Mouse (Mus musculus) midbrain, embryonic 11.5 days (tissue): ENCODE data around the gene Six2. TPM values are rescaled to one million over a fixed set of nuclear protein-coding genes. Genes with fewer than 3 reads are reported as not detected.
A peak's percentile ranks its signal among the peaks of the same experiment; 100 is the strongest.

Experiments
- ATAC-seq: fragments of 200-750 bp; cut with Nextera tagmentation; 2 replicates; pipeline ENCODE4 v1.8.0; 2017; ENCODE audit warnings: moderate TSS enrichment, moderate library complexity; ENCODE audit not compliant: low FRiP score
- DNase-seq: peaks from one replicate; pipeline ENCODE4 v3.0.0; 2015; ENCODE audit warnings: low spot score; ENCODE audit errors: missing footprints
- H3K27ac ChIP-seq: fragments of 300-500 bp; sonication (generic); 2 replicates; pipeline ENCODE4 v1.5.1; 2014; ENCODE audit warnings: low read depth, low read length
- H3K27me3 ChIP-seq: fragments of 300-500 bp; sonication (generic); 2 replicates; pipeline ENCODE4 v1.6.1; 2014; ENCODE audit warnings: mild to moderate bottlenecking, low read length, moderate library complexity, mixed read lengths; ENCODE audit not compliant: control insufficient read depth, insufficient read depth
- H3K36me3 ChIP-seq: fragments of 300-500 bp; sonication (generic); 2 replicates; pipeline ENCODE4 v1.6.1; 2014; ENCODE audit warnings: mild to moderate bottlenecking, low read length, moderate library complexity, mixed read lengths; ENCODE audit not compliant: control insufficient read depth, insufficient read depth
- H3K4me1 ChIP-seq: fragments of 300-500 bp; sonication (generic); 2 replicates; pipeline ENCODE4 v1.6.1; 2014; ENCODE audit warnings: low read length; ENCODE audit not compliant: control insufficient read depth, insufficient read depth
- H3K4me2 ChIP-seq: fragments of 300-500 bp; sonication (generic); 2 replicates; pipeline ENCODE4 v1.6.1; 2014; ENCODE audit warnings: mild to moderate bottlenecking, moderate library complexity
- H3K4me3 ChIP-seq: fragments of 300-500 bp; sonication (generic); 2 replicates; pipeline ENCODE4 v1.5.1; 2014; ENCODE audit warnings: low read depth, low read length
- H3K9ac ChIP-seq: fragments of 300-500 bp; sonication (generic); 2 replicates; pipeline ENCODE4 v1.6.1; 2014; ENCODE audit warnings: low read length
- H3K9me3 ChIP-seq: fragments of 300-500 bp; sonication (generic); 2 replicates; pipeline ENCODE4 v1.6.1; 2016; ENCODE audit warnings: low read length; ENCODE audit not compliant: control insufficient read depth
- WGBS: fragments of 180-500 bp; shearing (Covaris S2); extraction: QIAGEN DNeasy Blood & Tissue Kit; methylation state at CpG from one replicate; pipeline ENCODE4 v1.1.7; 2014; 5-methylcytosine and 5-hydroxymethylcytosine counted together
- polyA plus RNA-seq: library from polyadenylated mRNA; unstranded; fragments of >200 nt; fragmentation: Nextera tagmentation; extraction: Ambion mirVana; gene quantifications from 2 replicates; pipeline ENCODE4 v1.2.1, GENCODE M21; 2014

Six2 gene
- polyA plus RNA-seq, 1 experiment from 2014 or later: 5.6 TPM

GRCm38 (mm10) chr17:85715784-85716183 is 27.7 kb upstream of the Six2 start:
- DNase-seq (no peak), ATAC-seq (no peak)
- no peak overlapping the region for H3K27ac ChIP-seq
- WGBS: 63% methylated on average over 11 of the region's 11 CpGs
- H3K4me1 ChIP-seq: peaks cover 3% of the 10 kb centered on the region
- no peak overlapping the region for H3K4me3 ChIP-seq
- H3K36me3 ChIP-seq: no peaks in the 10 kb centered on the region
- peaks cover 5% of the 10 kb centered on the region for H3K27me3 ChIP-seq
- no peak overlapping the region for H3K9ac ChIP-seq
- no peaks in the 10 kb centered on the region for H3K9me3 ChIP-seq
- no peak overlapping the region for H3K4me2 ChIP-seq

DNA sequence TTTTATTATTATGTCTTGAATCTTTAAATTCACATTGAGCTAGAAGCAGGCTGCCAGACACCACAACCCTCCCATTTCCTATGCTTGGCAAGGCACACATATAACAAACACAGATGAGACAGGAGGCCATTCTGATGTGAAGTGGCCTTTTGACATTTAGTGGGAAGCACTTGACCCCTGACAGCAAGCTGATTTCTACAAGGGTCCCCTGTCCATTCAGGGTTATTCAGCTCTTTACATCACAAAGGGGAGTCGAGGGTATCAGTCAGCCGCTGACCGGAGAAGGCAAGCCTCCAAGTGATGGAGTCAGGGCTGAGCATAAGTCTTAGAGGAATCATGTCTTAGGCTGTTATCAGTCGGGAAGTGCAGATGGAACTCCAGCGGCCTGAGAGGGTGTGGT is 26.3 kb upstream of the Six2 start:
- Histone ChIP-seq H3K4me2 (no peak overlapping the region), H3K9me3 (no peaks in the 10 kb centered on the region), H3K4me3 (no peak overlapping the region), H3K9ac (no peak overlapping the region), H3K27ac (no peak overlapping the region), H3K27me3 (peaks cover 5% of the 10 kb centered on the region), H3K36me3 (no peaks in the 10 kb centered on the region), H3K4me1 (peaks cover 3% of the 10 kb centered on the region)
- 29% methylated on average over 5 of the region's 5 CpGs for WGBS
- ATAC-seq (no peak), DNase-seq (no peak)

- Histone ChIP-seq H3K4me3 (no peak overlapping the region), H3K9me3 (no peaks in the 10 kb centered on the region), H3K36me3 (no peaks in the 10 kb centered on the region), H3K27ac (no peak overlapping the region), H3K4me2 (no peak overlapping the region), H3K4me1 (peaks cover 3% of the 10 kb centered on the region), H3K27me3 (peaks cover 3% of the 10 kb centered on the region; the same call in 1 of the 2 replicates), H3K9ac (no peak overlapping the region)
- DNase-seq (no peak), ATAC-seq (no peak)
- WGBS: 92% methylated on average over 10 of the region's 10 CpGs
Measured at GRCm38 (mm10) chr17:85712874-85713273, 24.8 kb upstream of the Six2 start.

DNA sequence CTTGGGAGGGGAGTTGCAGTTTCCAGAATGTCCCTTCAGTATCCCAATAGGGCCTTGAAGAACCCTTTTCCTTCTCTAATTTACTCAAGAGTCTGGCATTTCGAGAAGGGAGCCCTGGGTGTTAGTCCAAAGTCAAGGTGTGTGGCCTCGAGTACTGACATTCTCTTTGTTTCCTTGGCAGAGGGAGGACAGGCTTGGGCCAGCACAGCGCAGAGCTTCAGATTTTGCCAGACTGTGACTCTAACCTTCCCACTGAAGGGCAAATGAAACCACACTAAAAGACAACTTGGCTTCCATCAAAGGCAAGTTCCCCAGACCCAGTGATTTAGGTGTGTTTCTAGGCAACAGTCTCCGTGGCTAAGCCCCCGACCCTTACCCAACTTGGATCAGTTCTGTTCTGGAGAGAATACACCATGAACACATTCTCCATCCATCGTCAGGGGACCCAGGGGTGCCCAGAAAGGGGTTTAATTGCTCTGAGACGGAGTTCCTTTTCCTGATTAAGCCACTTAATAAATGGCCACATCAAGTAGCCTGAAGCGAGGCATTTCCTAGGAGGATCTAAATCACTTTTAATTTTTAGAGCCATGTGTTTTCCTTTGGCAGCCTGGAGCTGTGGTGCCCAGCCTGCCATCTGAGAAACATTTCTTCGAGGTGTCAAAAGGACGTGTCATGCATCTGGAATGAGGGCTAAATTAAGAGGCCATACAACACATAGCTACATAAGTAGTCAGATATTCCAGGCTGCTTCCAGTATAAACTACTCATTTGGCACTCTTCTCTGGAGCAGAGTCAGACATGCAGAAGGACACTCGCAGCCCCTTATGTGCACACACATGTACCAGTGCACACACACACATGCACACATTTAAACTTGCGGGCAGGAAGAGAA is 16.5 kb upstream of the Six2 start:
- Histone ChIP-seq H3K27me3 (no peaks in the 10 kb centered on the region), H3K4me3 (no peak overlapping the region)

GRCm38 (mm10) chr17:85700028-85700427 is 12.0 kb upstream of the Six2 start:
- peak; percentile 35 for DNase-seq
- Histone ChIP-seq H3K4me1 (no peaks in the 10 kb centered on the region), H3K36me3 (no peaks in the 10 kb centered on the region), H3K9me3 (no peaks in the 10 kb centered on the region), H3K4me2 (no peak overlapping the region), H3K9ac (no peak overlapping the region), H3K4me3 (no peak overlapping the region), H3K27ac (no peak overlapping the region), H3K27me3 (peaks cover 10% of the 10 kb centered on the region)
- no peak for ATAC-seq
- WGBS: 80% methylated on average over 4 of the region's 4 CpGs

More for the DNA sequence above, 16.5 kb upstream of the Six2 start:
- no peak for ATAC-seq
- Histone ChIP-seq H3K27ac (no peak overlapping the region), H3K4me1 (no peaks in the 10 kb centered on the region), H3K36me3 (no peaks in the 10 kb centered on the region), H3K4me2 (no peak overlapping the region), H3K9ac (no peak overlapping the region), H3K9me3 (no peaks in the 10 kb centered on the region)
- WGBS: 74% methylated on average over 12 of the region's 12 CpGs
- DNase-seq: no peak

- H3K27ac ChIP-seq: no peak overlapping the region
- no peaks in the 10 kb centered on the region for H3K4me1 ChIP-seq
- H3K9ac ChIP-seq: no peak overlapping the region
- no peak overlapping the region for H3K4me3 ChIP-seq
- 83% methylated on average over 6 of the region's 6 CpGs for WGBS
- no peak overlapping the region for H3K4me2 ChIP-seq
- peaks cover 22% of the 10 kb centered on the region for H3K27me3 ChIP-seq
- DNase-seq (peak; percentile 6), ATAC-seq (no peak)
- H3K9me3 ChIP-seq: 0 out of 2 replicates have a peak, but pooled peaks cover 3% of the 10 kb centered on the region
- H3K36me3 ChIP-seq: no peaks in the 10 kb centered on the region
Measured at GRCm38 (mm10) chr17:85698643-85699042, 10.6 kb upstream of the Six2 start.

- DNase-seq (no peak), ATAC-seq (0 out of 2 replicates have a peak, but pooled peaks have one; percentile 22)
- H3K4me2 ChIP-seq: no peak overlapping the region
- no peak overlapping the region for H3K4me3 ChIP-seq
- 79% methylated on average over 1 of the region's 1 CpGs for WGBS
- H3K36me3 ChIP-seq: no peaks in the 10 kb centered on the region
- no peak overlapping the region for H3K9ac ChIP-seq
- H3K27me3 ChIP-seq: peaks cover 28% of the 10 kb centered on the region
- no peak overlapping the region for H3K27ac ChIP-seq
- H3K9me3 ChIP-seq: 0 out of 2 replicates have a peak, but pooled peaks cover 3% of the 10 kb centered on the region
- H3K4me1 ChIP-seq: no peaks in the 10 kb centered on the region
Measured at GRCm38 (mm10) chr17:85697976-85698375, 9.9 kb upstream of the Six2 start.

DNA sequence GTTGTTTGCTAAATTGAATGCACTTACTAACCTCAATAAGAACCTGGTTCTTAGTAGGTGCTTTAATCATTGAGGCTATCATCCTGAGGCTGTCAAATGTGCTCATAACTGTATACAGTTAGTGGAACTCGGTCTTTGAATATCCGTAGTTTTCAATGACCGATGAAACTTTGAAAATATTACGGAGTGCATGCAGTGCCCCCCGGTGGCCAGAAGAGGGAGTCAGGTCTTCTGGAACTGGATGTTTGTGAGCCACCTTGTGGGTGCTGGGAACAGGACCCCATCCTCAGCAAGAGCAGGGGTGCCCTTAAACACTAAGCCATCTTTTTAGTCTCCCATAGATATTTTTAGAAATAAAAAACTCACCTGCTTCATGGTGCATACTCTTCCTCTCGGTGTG is 6.4 kb upstream of the Six2 start:
- peak; percentile 83 for DNase-seq
- Histone ChIP-seq H3K4me1 (0 out of 2 replicates have a peak, but pooled peaks cover under 1% of the 10 kb centered on the region), H3K36me3 (no peaks in the 10 kb centered on the region), H3K4me2 (no peak overlapping the region), H3K4me3 (no peak overlapping the region), H3K9ac (no peak overlapping the region), H3K27me3 (peaks cover 63% of the 10 kb centered on the region), H3K9me3 (0 out of 2 replicates have a peak, but pooled peaks cover 3% of the 10 kb centered on the region), H3K27ac (no peak overlapping the region)
- WGBS: 81% methylated on average over 6 of the region's 6 CpGs
- ATAC-seq: no peak

GRCm38 (mm10) chr17:85693101-85693500 is 5.0 kb upstream of the Six2 start:
- Histone ChIP-seq H3K9ac (no peak overlapping the region), H3K4me2 (no peak overlapping the region), H3K36me3 (no peaks in the 10 kb centered on the region), H3K4me1 (peaks cover 13% of the 10 kb centered on the region), H3K9me3 (0 out of 2 replicates have a peak, but pooled peaks cover 3% of the 10 kb centered on the region), H3K4me3 (no peak overlapping the region), H3K27me3 (peaks cover 77% of the 10 kb centered on the region), H3K27ac (no peak overlapping the region)
- peak; percentile 92 for DNase-seq
- 9% methylated on average over 9 of the region's 9 CpGs for WGBS
- ATAC-seq: no peak
